Mouse (Mus musculus) midbrain, embryonic 13.5 days (tissue): ENCODE results near the gene Hoxd4. TPM values are rescaled to one million over a fixed set of nuclear protein-coding genes. Genes with fewer than 3 reads are reported as not detected.

Source experiments
- ATAC-seq: fragments of 200-750 bp; cut with Nextera tagmentation; 2 replicates; pipeline ENCODE4 v1.8.0; 2017; ENCODE audit warnings: mild to moderate bottlenecking, moderate TSS enrichment, moderate library complexity
- H3K27ac ChIP-seq: fragments of 300-500 bp; sonication (generic); 2 replicates; pipeline ENCODE4 v1.5.1; 2015; ENCODE audit warnings: inconsistent platforms, mild to moderate bottlenecking, moderate library complexity
- H3K27me3 ChIP-seq: fragments of 300-500 bp; sonication (generic); 2 replicates; pipeline ENCODE4 v1.6.1; 2015; ENCODE audit warnings: mild to moderate bottlenecking, inconsistent platforms
- H3K36me3 ChIP-seq: fragments of 300-500 bp; sonication (generic); 2 replicates; pipeline ENCODE4 v1.6.1; 2015; ENCODE audit warnings: mild to moderate bottlenecking, inconsistent platforms
- H3K4me1 ChIP-seq: fragments of 300-500 bp; sonication (generic); replicated peaks from 2 replicates; pipeline ENCODE4 v1.6.1; 2015; ENCODE audit warnings: inconsistent platforms
- H3K4me2 ChIP-seq: fragments of 300-500 bp; sonication (generic); replicated peaks from 2 replicates; pipeline ENCODE4 v1.6.1; 2015; ENCODE audit warnings: moderate library complexity, mild to moderate bottlenecking, inconsistent platforms
- H3K4me3 ChIP-seq: fragments of 300-500 bp; sonication (generic); replicated peaks from 2 replicates; pipeline ENCODE4 v1.5.1; 2015; ENCODE audit warnings: mild to moderate bottlenecking, inconsistent platforms
- H3K9ac ChIP-seq: fragments of 300-500 bp; sonication (generic); replicated peaks from 2 replicates; pipeline ENCODE4 v1.6.1; 2015; ENCODE audit warnings: mild to moderate bottlenecking, inconsistent platforms
- H3K9me3 ChIP-seq: fragments of 300-500 bp; sonication (generic); 2 replicates; pipeline ENCODE4 v1.6.1; 2016; ENCODE audit warnings: mild to moderate bottlenecking, inconsistent platforms
- WGBS: fragments of 180-500 bp; shearing (Covaris S2); methylation state at CpG from one replicate; pipeline ENCODE4 v1.1.7; 2015; 5-methylcytosine and 5-hydroxymethylcytosine counted together
- polyA plus RNA-seq: library from polyadenylated mRNA; unstranded; fragments of >200 nt; fragmentation: Nextera tagmentation; extraction: Ambion mirVana; gene quantifications from 2 replicates; pipeline ENCODE4 v1.2.1, GENCODE M21; 2015

The Hoxd4 gene
- polyA plus RNA-seq, 1 experiment from 2014 or later, result not detected

DNA sequence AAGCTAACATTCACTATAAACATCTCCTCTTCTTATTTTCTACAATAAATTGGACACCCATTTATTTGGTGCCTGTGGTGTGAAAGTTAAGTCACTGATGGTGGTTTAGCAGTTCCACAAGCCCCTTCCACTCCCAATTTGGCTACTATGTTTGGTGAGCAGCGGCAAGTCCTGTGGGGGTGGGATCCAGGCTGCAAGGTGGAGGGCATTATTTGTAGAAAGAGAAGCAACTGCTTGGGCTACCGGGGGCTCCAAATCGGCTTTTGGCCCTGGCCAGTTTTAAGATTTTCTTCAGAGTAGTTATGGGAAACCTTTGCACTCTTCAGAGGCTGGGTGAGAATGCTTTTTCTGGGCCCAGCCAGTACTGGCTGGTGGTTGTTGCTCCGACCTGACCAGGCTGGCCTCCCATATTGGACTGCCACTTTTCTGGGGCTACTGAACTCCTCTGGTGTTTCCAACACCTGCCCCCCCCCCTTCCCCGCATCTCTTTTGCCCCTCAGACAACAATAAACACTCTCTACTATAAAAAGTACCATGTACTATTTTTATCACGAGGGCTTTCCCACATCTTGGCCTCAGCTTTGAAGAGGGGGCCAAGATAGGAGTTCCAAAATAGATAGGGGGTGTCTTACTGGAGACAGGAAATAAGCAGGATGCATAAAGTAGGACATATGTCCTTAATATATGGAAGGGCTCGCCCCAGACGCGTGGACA, 20.2 kb downstream of the Hoxd4 start:
- ATAC-seq, result no peak
- H3K9me3 ChIP-seq, result no peaks in the 10 kb centered on the region
- peaks cover 99% of the 10 kb centered on the region for H3K27me3 ChIP-seq
- H3K9ac ChIP-seq, result no peak overlapping the region
- no peaks in the 10 kb centered on the region for H3K36me3 ChIP-seq
- H3K4me2 ChIP-seq, result no peak overlapping the region
- H3K4me1 ChIP-seq, result peaks cover 13% of the 10 kb centered on the region
- no peak overlapping the region for H3K4me3 ChIP-seq
- 2% methylated on average over 9 of the region's 9 CpGs for WGBS
- H3K27ac ChIP-seq, result no peak overlapping the region

- H3K9ac ChIP-seq, result no peak overlapping the region
- peaks cover 8% of the 10 kb centered on the region for H3K4me1 ChIP-seq
- WGBS, result 1% methylated on average over 52 of the region's 52 CpGs
- no peak overlapping the region for H3K4me3 ChIP-seq
- peaks cover 99% of the 10 kb centered on the region for H3K27me3 ChIP-seq
- no peak for ATAC-seq
- H3K27ac ChIP-seq, result no peak overlapping the region
- no peaks in the 10 kb centered on the region for H3K36me3 ChIP-seq
- no peak overlapping the region for H3K4me2 ChIP-seq
- H3K9me3 ChIP-seq, result no peaks in the 10 kb centered on the region
Measured at GRCm38 (mm10) chr2:74732513-74733316, 21.0 kb downstream of the Hoxd4 start.

- no peak for ATAC-seq
- Histone ChIP-seq H3K4me3 (no peak overlapping the region), H3K27ac (no peak overlapping the region), H3K4me1 (peaks cover 8% of the 10 kb centered on the region), H3K9ac (no peak overlapping the region), H3K36me3 (no peaks in the 10 kb centered on the region), H3K9me3 (no peaks in the 10 kb centered on the region), H3K27me3 (peaks cover 99% of the 10 kb centered on the region), H3K4me2 (no peak overlapping the region)
- WGBS, result 0% methylated on average over 11 of the region's 16 CpGs
Measured at GRCm38 (mm10) chr2:74733317-74733661, 21.6 kb downstream of the Hoxd4 start.

DNA sequence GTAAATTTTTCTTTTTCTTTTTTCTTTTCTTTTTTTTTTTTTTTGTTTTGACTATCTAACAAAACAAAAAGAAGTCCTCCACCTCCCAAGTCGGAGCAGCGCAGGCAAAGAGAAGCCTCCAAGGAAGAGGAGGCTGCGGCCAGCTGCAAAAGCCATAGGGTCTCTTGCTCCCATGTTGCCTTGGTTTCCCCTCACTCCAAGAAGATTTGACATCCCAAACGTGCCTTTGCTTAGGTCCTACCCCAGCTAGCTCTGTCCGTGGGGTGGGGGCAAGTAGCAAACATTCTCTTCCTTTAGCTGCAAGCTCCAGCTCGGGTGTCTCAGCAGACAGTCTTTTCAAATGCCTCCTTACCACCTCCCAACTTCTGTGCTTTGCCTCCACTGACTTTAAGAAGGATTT, 22.0 kb downstream of the Hoxd4 start:
- Histone ChIP-seq H3K4me3 (no peak overlapping the region), H3K4me1 (peaks cover 8% of the 10 kb centered on the region), H3K27ac (no peak overlapping the region), H3K27me3 (peaks cover 99% of the 10 kb centered on the region), H3K9me3 (no peaks in the 10 kb centered on the region), H3K36me3 (no peaks in the 10 kb centered on the region), H3K9ac (no peak overlapping the region), H3K4me2 (no peak overlapping the region)
- 1% methylated on average over 6 of the region's 6 CpGs for WGBS
- no peak for ATAC-seq

DNA sequence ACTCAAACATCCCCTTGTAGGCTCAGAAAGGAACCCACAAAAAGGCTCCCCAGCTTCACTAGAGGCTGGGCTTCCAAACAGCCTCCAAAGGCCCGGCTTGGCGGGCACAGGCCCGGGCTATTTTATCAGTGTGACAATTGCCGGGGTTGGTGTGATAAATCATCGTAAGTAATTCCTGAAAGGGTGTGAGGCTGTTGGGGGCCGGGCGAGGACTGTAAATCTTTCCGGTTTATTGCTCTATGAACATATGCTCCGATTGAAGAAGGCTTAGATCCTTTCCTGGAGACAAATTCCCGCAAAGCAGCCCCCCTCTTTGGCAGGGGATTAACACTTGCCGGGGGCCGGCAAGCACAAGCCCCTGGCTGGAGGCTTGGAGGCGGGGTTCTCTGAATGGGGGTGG, 22.7 kb downstream of the Hoxd4 start:
- Histone ChIP-seq H3K27ac (no peak overlapping the region), H3K4me3 (no peak overlapping the region), H3K36me3 (no peaks in the 10 kb centered on the region), H3K4me1 (peaks cover 8% of the 10 kb centered on the region), H3K9me3 (no peaks in the 10 kb centered on the region), H3K9ac (no peak overlapping the region), H3K4me2 (no peak overlapping the region), H3K27me3 (peaks cover 99% of the 10 kb centered on the region)
- WGBS, result 1% methylated on average over 13 of the region's 13 CpGs
- no peak for ATAC-seq

DNA sequence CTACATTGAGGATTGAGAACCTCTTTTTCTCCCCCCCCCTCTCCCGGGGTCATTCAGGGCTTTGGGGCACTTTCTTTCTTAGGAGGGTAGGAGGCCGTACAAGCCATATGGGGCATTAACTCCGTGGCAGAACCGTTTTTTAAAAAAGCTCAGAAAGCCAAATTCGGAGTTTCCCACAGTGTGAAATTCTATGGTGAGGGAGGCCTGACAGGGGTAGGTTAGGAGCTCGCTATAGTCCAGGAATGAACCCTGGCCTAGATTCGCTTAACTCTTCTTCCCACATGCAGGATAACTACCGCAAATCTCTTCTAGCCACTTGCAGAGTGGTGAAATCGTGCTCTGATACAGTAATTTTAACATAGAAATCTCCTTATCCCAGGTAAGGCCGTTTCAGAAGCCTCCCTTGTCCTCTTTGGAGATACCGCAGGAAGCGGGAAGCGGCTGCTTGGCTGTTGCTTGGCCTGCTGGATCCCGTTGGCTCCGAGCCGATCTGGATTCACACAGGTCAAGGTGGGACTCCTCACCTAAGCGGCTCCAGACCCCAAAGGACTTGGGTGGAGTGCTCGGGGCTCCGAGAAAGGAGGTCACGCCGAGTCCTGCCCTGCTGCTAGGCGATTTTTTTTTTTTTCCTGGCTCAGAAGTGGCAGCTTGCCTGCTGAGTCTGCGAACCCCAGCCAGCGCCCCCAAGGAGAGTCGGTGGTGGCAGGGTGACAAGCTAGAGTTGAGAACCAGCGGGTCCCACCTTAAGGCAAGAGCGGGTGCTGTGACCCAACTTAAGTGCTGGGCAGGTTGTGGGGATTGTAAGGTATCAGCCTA, 23.5 kb downstream of the Hoxd4 start:
- no peak overlapping the region for H3K27ac ChIP-seq
- H3K9ac ChIP-seq, result no peak overlapping the region
- H3K4me2 ChIP-seq, result no peak overlapping the region
- peaks cover 100% of the 10 kb centered on the region for H3K27me3 ChIP-seq
- no peaks in the 10 kb centered on the region for H3K36me3 ChIP-seq
- WGBS, result 2% methylated on average over 27 of the region's 27 CpGs
- no peak overlapping the region for H3K4me3 ChIP-seq
- ATAC-seq, result no peak
- no peaks in the 10 kb centered on the region for H3K9me3 ChIP-seq
- H3K4me1 ChIP-seq, result peaks cover 8% of the 10 kb centered on the region

DNA sequence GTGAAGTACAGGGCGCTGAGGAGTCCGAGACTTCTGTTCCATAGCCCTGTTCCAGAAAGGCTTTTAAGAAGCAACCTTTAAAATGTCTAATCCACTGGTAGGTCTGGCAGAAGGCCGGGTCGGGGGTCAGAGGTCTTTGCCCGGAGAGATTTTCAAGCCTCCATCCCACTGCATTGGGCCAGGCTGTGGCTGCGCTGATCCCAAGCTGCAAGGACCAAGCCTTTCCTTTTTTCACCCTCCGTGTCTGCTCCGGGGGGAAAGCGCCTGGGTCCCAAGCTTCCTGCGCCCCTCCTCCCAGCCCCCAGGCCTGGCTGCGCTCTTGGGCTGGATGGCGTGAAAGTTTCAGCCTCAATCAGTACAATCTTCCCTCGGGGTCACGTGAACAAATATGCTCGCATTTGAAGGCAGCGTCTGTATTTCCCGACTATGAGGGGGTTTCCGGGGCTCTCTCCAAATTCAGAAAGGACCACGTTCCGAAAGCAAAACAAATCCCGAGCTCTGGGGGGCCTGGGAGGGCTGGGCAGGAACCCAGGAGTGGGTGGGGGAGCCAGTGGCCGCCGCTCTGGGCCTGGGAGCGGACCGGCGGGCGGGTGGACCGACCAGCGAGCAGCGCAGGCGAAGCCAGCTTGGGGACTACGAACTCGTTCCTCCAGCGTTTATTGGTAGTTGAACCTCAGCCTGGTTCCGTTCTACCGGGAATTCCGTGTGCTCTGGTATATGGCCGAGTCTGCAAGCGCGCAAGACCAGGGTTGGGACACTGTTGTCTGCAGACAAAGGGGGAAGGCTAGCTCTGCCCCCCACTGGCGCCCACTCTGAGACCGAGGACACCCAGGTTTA, 24.3 kb downstream of the Hoxd4 start:
- H3K4me3 ChIP-seq, result 0 out of 2 replicates have a peak overlapping the region, but pooled peaks have one; percentile 7

GRCm38 (mm10) chr2:74736688-74737577, 25.2 kb downstream of the Hoxd4 start:
- no peak overlapping the region for H3K4me3 ChIP-seq
- H3K27me3 ChIP-seq, result peaks cover 100% of the 10 kb centered on the region
- 2% methylated on average over 15 of the region's 15 CpGs for WGBS
- H3K36me3 ChIP-seq, result no peaks in the 10 kb centered on the region
- H3K9ac ChIP-seq, result no peak overlapping the region
- H3K27ac ChIP-seq, result no peak overlapping the region
- no peak for ATAC-seq
- H3K4me1 ChIP-seq, result peaks cover 8% of the 10 kb centered on the region
- H3K9me3 ChIP-seq, result no peaks in the 10 kb centered on the region
- no peak overlapping the region for H3K4me2 ChIP-seq

More for the DNA sequence above, 24.3 kb downstream of the Hoxd4 start:
- Histone ChIP-seq H3K4me1 (peaks cover 8% of the 10 kb centered on the region), H3K27ac (no peak overlapping the region), H3K9me3 (no peaks in the 10 kb centered on the region), H3K4me2 (0 out of 2 replicates have a peak overlapping the region, but pooled peaks have one; percentile 14), H3K36me3 (no peaks in the 10 kb centered on the region), H3K9ac (no peak overlapping the region), H3K27me3 (peaks cover 100% of the 10 kb centered on the region)
- ATAC-seq, result no peak
- WGBS, result under 1% methylated on average over 42 of the region's 42 CpGs

DNA sequence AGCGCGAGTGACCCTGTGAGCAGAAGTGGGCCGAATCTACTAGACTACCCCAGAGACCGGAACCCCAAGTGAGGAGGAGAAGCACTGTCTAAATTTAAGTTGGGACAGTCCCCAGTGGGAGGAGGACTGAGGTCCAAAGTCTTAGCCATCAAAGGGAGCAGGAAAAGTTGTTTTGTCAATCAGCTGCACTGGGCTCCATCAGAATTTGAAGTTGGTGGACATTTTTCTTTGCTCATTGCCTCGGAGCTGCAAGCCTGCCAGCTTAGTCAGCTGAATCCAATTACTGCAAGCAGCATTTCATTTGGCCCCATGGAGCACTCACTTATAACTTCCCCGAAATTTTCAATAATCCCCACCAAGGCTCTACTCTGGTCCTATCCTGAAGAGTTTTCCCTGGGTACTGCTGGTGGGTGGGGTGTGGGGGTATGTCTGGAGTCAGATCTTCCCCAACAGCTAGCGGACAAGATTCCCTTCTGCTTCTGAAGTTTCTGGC, 25.9 kb downstream of the Hoxd4 start:
- Histone ChIP-seq H3K27ac (no peak overlapping the region), H3K4me2 (no peak overlapping the region), H3K9me3 (no peaks in the 10 kb centered on the region), H3K36me3 (no peaks in the 10 kb centered on the region), H3K9ac (no peak overlapping the region), H3K4me1 (peaks cover 8% of the 10 kb centered on the region), H3K4me3 (no peak overlapping the region), H3K27me3 (peaks cover 100% of the 10 kb centered on the region)
- ATAC-seq, result no peak
- 3% methylated on average over 7 of the region's 7 CpGs for WGBS

DNA sequence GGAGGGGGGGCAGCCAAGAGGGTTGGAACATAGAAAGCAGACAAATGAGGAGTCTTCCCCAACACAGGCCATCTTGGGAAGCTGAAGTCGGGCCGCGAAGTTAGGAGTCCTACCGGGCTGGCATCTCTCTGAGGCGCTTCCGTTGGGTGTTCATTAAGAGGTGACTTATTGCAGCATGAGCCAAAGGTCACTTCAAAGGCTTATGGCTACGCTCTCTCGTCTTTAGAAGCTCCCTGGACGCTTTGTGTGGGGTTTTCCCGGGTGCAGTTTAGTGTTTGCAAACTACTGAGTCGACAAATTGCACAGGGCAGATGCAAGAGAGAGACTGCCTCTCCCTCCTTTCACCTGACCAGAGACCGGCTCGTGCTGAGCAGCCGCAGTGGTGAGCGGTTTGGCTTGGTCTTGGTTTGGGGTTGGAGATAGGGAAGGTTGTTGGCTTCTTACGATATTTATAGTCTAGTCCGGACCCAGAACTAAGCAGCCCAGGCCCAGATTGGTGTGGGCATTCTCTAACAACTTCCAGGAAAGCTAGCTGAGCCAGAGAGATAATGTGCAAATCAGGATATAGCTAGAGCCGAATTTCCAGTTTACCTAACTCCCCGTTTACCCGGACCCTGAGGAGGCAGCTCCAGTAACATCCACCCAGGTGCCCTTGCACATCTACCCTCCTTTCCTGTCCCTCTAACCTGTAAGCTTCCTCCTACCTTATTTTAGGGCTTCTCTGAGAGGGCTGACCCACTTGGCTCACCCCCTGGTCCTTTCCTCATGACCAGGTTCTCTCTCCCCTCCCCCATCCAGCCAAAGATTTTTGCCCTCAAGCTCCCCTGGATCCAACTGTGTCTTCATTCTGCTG, 27.1 kb downstream of the Hoxd4 start:
- no peak overlapping the region for H3K4me3 ChIP-seq
- peaks cover 100% of the 10 kb centered on the region for H3K27me3 ChIP-seq
- 0% methylated on average over 20 of the region's 20 CpGs for WGBS
- H3K4me2 ChIP-seq, result no peak overlapping the region
- no peaks in the 10 kb centered on the region for H3K9me3 ChIP-seq
- no peaks in the 10 kb centered on the region for H3K36me3 ChIP-seq
- no peak for ATAC-seq
- no peak overlapping the region for H3K9ac ChIP-seq
- peaks cover 4% of the 10 kb centered on the region; the same call in 1 of the 2 replicates for H3K4me1 ChIP-seq
- no peak overlapping the region for H3K27ac ChIP-seq
